Mouse (Mus musculus) embryonic facial prominence, embryonic 12.5 days (tissue): ENCODE data around the gene Glipr2. TPM values are rescaled to one million over a fixed set of nuclear protein-coding genes. Genes with fewer than 3 reads are reported as not detected.

Experiments used
- ATAC-seq: fragments of 200-750 bp; cut with Nextera tagmentation; 2 replicates; pipeline ENCODE4 v1.8.0; 2017; ENCODE audit not compliant: insufficient number of reproducible peaks, insufficient read depth, low FRiP score, low TSS enrichment
- H3K27ac ChIP-seq: fragments of 300-500 bp; sonication (generic); 2 replicates; pipeline ENCODE4 v1.5.1; 2016; ENCODE audit warnings: mild to moderate bottlenecking
- H3K27me3 ChIP-seq: fragments of 300-500 bp; sonication (generic); 2 replicates; pipeline ENCODE4 v1.6.1; 2016; ENCODE audit warnings: mild to moderate bottlenecking, moderate library complexity
- H3K36me3 ChIP-seq: fragments of 300-500 bp; sonication (generic); 2 replicates; pipeline ENCODE4 v1.6.1; 2016; ENCODE audit warnings: mild to moderate bottlenecking
- H3K4me1 ChIP-seq: fragments of 300-500 bp; sonication (generic); 2 replicates; pipeline ENCODE4 v1.6.1; 2016
- H3K4me2 ChIP-seq: fragments of 300-500 bp; sonication (generic); replicated peaks from 2 replicates; pipeline ENCODE4 v1.6.1; 2016; ENCODE audit warnings: mild to moderate bottlenecking, moderate library complexity
- H3K4me3 ChIP-seq: fragments of 300-500 bp; sonication (generic); 2 replicates; pipeline ENCODE4 v1.5.1; 2016; ENCODE audit warnings: mild to moderate bottlenecking
- H3K9ac ChIP-seq: fragments of 300-500 bp; sonication (generic); 2 replicates; pipeline ENCODE4 v1.6.1; 2016; ENCODE audit warnings: mild to moderate bottlenecking, moderate library complexity
- H3K9me3 ChIP-seq: fragments of 300-500 bp; sonication (generic); 2 replicates; pipeline ENCODE4 v1.6.1; 2016; ENCODE audit warnings: mild to moderate bottlenecking, moderate library complexity
- WGBS: fragments of 180-500 bp; shearing (Covaris S2); methylation state at CpG from one replicate; pipeline ENCODE4 v1.1.7; 2016; 5-methylcytosine and 5-hydroxymethylcytosine counted together
- polyA plus RNA-seq: library from polyadenylated mRNA; unstranded; fragments of >200 nt; fragmentation: Nextera tagmentation; extraction: Ambion mirVana; gene quantifications from 2 replicates; pipeline ENCODE4 v1.2.1, GENCODE M21; 2016

Glipr2 gene
- polyA plus RNA-seq, 1 experiment from 2014 or later: 118 TPM

- Histone ChIP-seq H3K4me3 (no peak overlapping the region), H3K4me1 (peaks cover 40% of the 10 kb centered on the region), H3K36me3 (peaks cover 6% of the 10 kb centered on the region; the same call in 1 of the 2 replicates), H3K9me3 (no peaks in the 10 kb centered on the region), H3K4me2 (peak overlapping the region; percentile 32), H3K27ac (peak overlapping the region; percentile 88), H3K27me3 (no peaks in the 10 kb centered on the region), H3K9ac (no peak overlapping the region)
- WGBS: 3% methylated on average over 8 of the region's 8 CpGs
- peak; percentile 63 for ATAC-seq
Observed at GRCm38 (mm10) chr4:43972137-43972591, 15.0 kb downstream of the Glipr2 start.

GRCm38 (mm10) chr4:43973526-43973981 is 16.4 kb downstream of the Glipr2 start:
- H3K9me3 ChIP-seq: no peaks in the 10 kb centered on the region
- H3K4me2 ChIP-seq: no peak overlapping the region
- no peaks in the 10 kb centered on the region for H3K27me3 ChIP-seq
- 60% methylated on average over 4 of the region's 4 CpGs for WGBS
- ATAC-seq: no peak
- H3K36me3 ChIP-seq: peaks cover 12% of the 10 kb centered on the region; the same call in 1 of the 2 replicates
- H3K9ac ChIP-seq: no peak overlapping the region
- H3K27ac ChIP-seq: peak overlapping the region; percentile 23; the same call in 1 of the 2 replicates
- H3K4me1 ChIP-seq: peaks cover 42% of the 10 kb centered on the region
- no peak overlapping the region for H3K4me3 ChIP-seq

- peaks cover 12% of the 10 kb centered on the region; the same call in 1 of the 2 replicates for H3K36me3 ChIP-seq
- ATAC-seq: no peak
- H3K4me3 ChIP-seq: no peak overlapping the region
- WGBS: 82% methylated on average over 10 of the region's 10 CpGs
- no peaks in the 10 kb centered on the region for H3K9me3 ChIP-seq
- no peak overlapping the region for H3K4me2 ChIP-seq
- H3K4me1 ChIP-seq: peaks cover 33% of the 10 kb centered on the region
- H3K27ac ChIP-seq: no peak overlapping the region
- no peaks in the 10 kb centered on the region for H3K27me3 ChIP-seq
- H3K9ac ChIP-seq: no peak overlapping the region
Observed at GRCm38 (mm10) chr4:43974914-43975616, 17.9 kb downstream of the Glipr2 start.

GRCm38 (mm10) chr4:43976223-43976740 is 19.1 kb downstream of the Glipr2 start:
- Histone ChIP-seq H3K27me3 (no peaks in the 10 kb centered on the region), H3K27ac (no peak overlapping the region), H3K4me2 (no peak overlapping the region), H3K4me1 (peaks cover 27% of the 10 kb centered on the region), H3K4me3 (no peak overlapping the region), H3K36me3 (peaks cover 7% of the 10 kb centered on the region; the same call in 1 of the 2 replicates), H3K9ac (no peak overlapping the region), H3K9me3 (no peaks in the 10 kb centered on the region)
- no peak for ATAC-seq
- 79% methylated on average over 6 of the region's 6 CpGs for WGBS

GRCm38 (mm10) chr4:43978521-43979443 is 21.6 kb downstream of the Glipr2 start:
- H3K4me2 ChIP-seq: no peak overlapping the region
- H3K4me1 ChIP-seq: peaks cover 20% of the 10 kb centered on the region
- H3K27ac ChIP-seq: peak overlapping the region; percentile 71
- no peaks in the 10 kb centered on the region for H3K9me3 ChIP-seq
- no peak overlapping the region for H3K4me3 ChIP-seq
- H3K27me3 ChIP-seq: no peaks in the 10 kb centered on the region
- no peak overlapping the region for H3K9ac ChIP-seq
- peak; percentile 44; the same call in 1 of the 2 replicates for ATAC-seq
- peaks cover 7% of the 10 kb centered on the region; the same call in 1 of the 2 replicates for H3K36me3 ChIP-seq
- WGBS: 14% methylated on average over 17 of the region's 17 CpGs

- no peak overlapping the region for H3K27ac ChIP-seq
- H3K27me3 ChIP-seq: no peaks in the 10 kb centered on the region
Observed at GRCm38 (mm10) chr4:43979746-43980145, 22.5 kb downstream of the Glipr2 start.

GRCm38 (mm10) chr4:43980236-43980635 is 23.0 kb downstream of the Glipr2 start:
- H3K4me1 ChIP-seq: peaks cover 20% of the 10 kb centered on the region
- H3K27me3 ChIP-seq: no peaks in the 10 kb centered on the region
- no peak for ATAC-seq
- H3K36me3 ChIP-seq: 0 out of 2 replicates have a peak, but pooled peaks cover 7% of the 10 kb centered on the region
- H3K9me3 ChIP-seq: no peaks in the 10 kb centered on the region
- H3K4me3 ChIP-seq: no peak overlapping the region
- WGBS: 87% methylated on average over 4 of the region's 4 CpGs
- no peak overlapping the region for H3K4me2 ChIP-seq
- H3K9ac ChIP-seq: no peak overlapping the region
- no peak overlapping the region for H3K27ac ChIP-seq

More at GRCm38 (mm10) chr4:43979746-43980145, 22.5 kb downstream of the Glipr2 start:
- Histone ChIP-seq H3K4me1 (peaks cover 20% of the 10 kb centered on the region), H3K4me3 (no peak overlapping the region), H3K4me2 (no peak overlapping the region), H3K9me3 (no peaks in the 10 kb centered on the region), H3K36me3 (peaks cover 7% of the 10 kb centered on the region; the same call in 1 of the 2 replicates), H3K9ac (no peak overlapping the region)
- 88% methylated on average over 3 of the region's 3 CpGs for WGBS
- no peak for ATAC-seq

GRCm38 (mm10) chr4:43980846-43981245 is 23.6 kb downstream of the Glipr2 start:
- no peaks in the 10 kb centered on the region for H3K9me3 ChIP-seq
- H3K4me1 ChIP-seq: peaks cover 20% of the 10 kb centered on the region
- no peak overlapping the region for H3K4me3 ChIP-seq
- no peak overlapping the region for H3K9ac ChIP-seq
- WGBS: 92% methylated on average over 6 of the region's 6 CpGs
- H3K27me3 ChIP-seq: no peaks in the 10 kb centered on the region
- H3K4me2 ChIP-seq: no peak overlapping the region
- 0 out of 2 replicates have a peak, but pooled peaks cover 7% of the 10 kb centered on the region for H3K36me3 ChIP-seq
- no peak for ATAC-seq
- no peak overlapping the region for H3K27ac ChIP-seq

GRCm38 (mm10) chr4:43981251-43981650 is 24.1 kb downstream of the Glipr2 start:
- no peak overlapping the region for H3K27ac ChIP-seq
- H3K36me3 ChIP-seq: 0 out of 2 replicates have a peak, but pooled peaks cover 7% of the 10 kb centered on the region
- no peak for ATAC-seq
- no peak overlapping the region for H3K9ac ChIP-seq
- 84% methylated on average over 7 of the region's 7 CpGs for WGBS
- peaks cover 20% of the 10 kb centered on the region for H3K4me1 ChIP-seq
- no peaks in the 10 kb centered on the region for H3K9me3 ChIP-seq
- H3K27me3 ChIP-seq: no peaks in the 10 kb centered on the region
- H3K4me3 ChIP-seq: no peak overlapping the region
- no peak overlapping the region for H3K4me2 ChIP-seq

- Histone ChIP-seq H3K27me3 (no peaks in the 10 kb centered on the region), H3K4me2 (peak overlapping the region; percentile 53), H3K9ac (peak overlapping the region; percentile 44), H3K9me3 (no peaks in the 10 kb centered on the region), H3K4me3 (peak overlapping the region; percentile 27), H3K27ac (0 out of 2 replicates have a peak overlapping the region, but pooled peaks have one; percentile 26), H3K36me3 (0 out of 2 replicates have a peak, but pooled peaks cover 7% of the 10 kb centered on the region), H3K4me1 (peaks cover 19% of the 10 kb centered on the region)
- peak; percentile 93 for ATAC-seq
- WGBS: 2% methylated on average over 24 of the region's 24 CpGs
Observed at GRCm38 (mm10) chr4:43982053-43982732, 25.0 kb downstream of the Glipr2 start.

- H3K27me3 ChIP-seq: no peaks in the 10 kb centered on the region
- peaks cover 14% of the 10 kb centered on the region for H3K4me1 ChIP-seq
- peak within 1 kb of the TSS; percentile 44 for H3K9ac ChIP-seq
- WGBS: 84% methylated on average over 11 of the region's 11 CpGs
- no peaks in the 10 kb centered on the region for H3K9me3 ChIP-seq
- ATAC-seq: no peak
- H3K4me3 ChIP-seq: peak within 1 kb of the TSS; percentile 27
- peak within 1 kb of the TSS; percentile 53 for H3K4me2 ChIP-seq
- H3K36me3 ChIP-seq: no peaks in the 10 kb centered on the region
- 0 out of 2 replicates have a peak within 1 kb of the TSS, but pooled peaks have one; percentile 26 for H3K27ac ChIP-seq
Observed at GRCm38 (mm10) chr4:43983181-43983580, 26.0 kb downstream of the Glipr2 start, which contains the start of gene Ccin. Gene Ccin (plus strand): TSS chr4:43983483.
